Mouse (Mus musculus): ENCODE measurements at regions not wholly inside any gene's neighbourhood (a gene's known extent, or its start where the extent isn't known, plus 50 kb on each side); places are given as distances from the start of the nearest gene placed in this dataset.

GRCm38 (mm10) chr3:52728426-52728825 is 288.6 kb downstream of the Cog6 start:
- 94% methylated on average over 5 of the region's 5 CpGs for WGBS
- no peak for DNase-seq (ENCODE audit: low read depth, low spot score)

- WGBS: 79% methylated on average over 3 of the region's 3 CpGs
- no peak for DNase-seq (ENCODE audit: low read depth, low spot score)
Measured at GRCm38 (mm10) chr3:52724354-52724753, 292.7 kb downstream of the Cog6 start.

GRCm38 (mm10) chr3:52722946-52723345 is 294.1 kb downstream of the Cog6 start:
- WGBS: 90% methylated on average over 2 of the region's 2 CpGs
- no peak for DNase-seq (ENCODE audit: low read depth, low spot score)

GRCm38 (mm10) chr3:52719181-52719580 is 297.9 kb downstream of the Cog6 start:
- no peak for DNase-seq (ENCODE audit: low read depth, low spot score)
- 58% methylated on average over 3 of the region's 3 CpGs for WGBS

GRCm38 (mm10) chr3:52717324-52717723 is 299.7 kb downstream of the Cog6 start:
- no peak for DNase-seq (ENCODE audit: low read depth, low spot score)
- WGBS: 87% methylated on average over 5 of the region's 5 CpGs

GRCm38 (mm10) chr3:52712151-52712550 is 304.9 kb downstream of the Cog6 start:
- no peak for DNase-seq (ENCODE audit: low read depth, low spot score)
- WGBS: 83% methylated on average over 5 of the region's 5 CpGs

- WGBS: 44% methylated on average over 9 of the region's 9 CpGs
- DNase-seq (ENCODE audit: low read depth, low spot score): no peak
Measured at GRCm38 (mm10) chr3:52711133-52711532, 305.9 kb downstream of the Cog6 start.

- no peak for DNase-seq (ENCODE audit: low read depth, low spot score)
- 34% methylated on average over 3 of the region's 3 CpGs for WGBS
Measured at GRCm38 (mm10) chr3:52708746-52709145, 308.3 kb downstream of the Cog6 start.

GRCm38 (mm10) chr3:52708301-52708700 is 308.7 kb downstream of the Cog6 start:
- DNase-seq (ENCODE audit: low read depth, low spot score): no peak
- 62% methylated on average over 1 of the region's 1 CpGs for WGBS

GRCm38 (mm10) chr3:52706626-52707025 is 310.4 kb downstream of the Cog6 start:
- 94% methylated on average over 2 of the region's 2 CpGs for WGBS

GRCm38 (mm10) chr3:52703751-52704150 is 313.3 kb downstream of the Cog6 start:
- WGBS: 91% methylated on average over 6 of the region's 6 CpGs
- DNase-seq (ENCODE audit: low read depth, low spot score): no peak

More at GRCm38 (mm10) chr3:52706626-52707025, 310.4 kb downstream of the Cog6 start:
- DNase-seq (ENCODE audit: low read depth, low spot score): no peak

- WGBS: 72% methylated on average over 4 of the region's 4 CpGs
- no peak for DNase-seq (ENCODE audit: low read depth, low spot score)
Measured at GRCm38 (mm10) chr3:52702962-52703361, 314.1 kb downstream of the Cog6 start.

- DNase-seq (ENCODE audit: low read depth, low spot score): no peak
- 86% methylated on average over 3 of the region's 3 CpGs for WGBS
Measured at GRCm38 (mm10) chr3:52701601-52702000, 315.4 kb downstream of the Cog6 start.

- DNase-seq (ENCODE audit: low read depth, low spot score): no peak
- 78% methylated on average over 2 of the region's 2 CpGs for WGBS
Measured at GRCm38 (mm10) chr3:52693813-52694212, 323.2 kb downstream of the Cog6 start.

- WGBS: 10% methylated on average over 9 of the region's 9 CpGs
- DNase-seq (ENCODE audit: low read depth, low spot score): peak; percentile 60
Measured at GRCm38 (mm10) chr3:52685434-52686181, 331.4 kb downstream of the Cog6 start.

- DNase-seq (ENCODE audit: low read depth, low spot score): no peak
- 88% methylated on average over 3 of the region's 3 CpGs for WGBS
Measured at GRCm38 (mm10) chr3:52680824-52681388, 336.1 kb downstream of the Cog6 start.

GRCm38 (mm10) chr3:52676886-52677670 is 340.0 kb downstream of the Cog6 start:
- 73% methylated on average over 14 of the region's 14 CpGs for WGBS
- no peak for DNase-seq (ENCODE audit: low read depth, low spot score)

GRCm38 (mm10) chr3:52670628-52671028 is 346.4 kb downstream of the Cog6 start:
- 87% methylated on average over 8 of the region's 8 CpGs for WGBS
- no peak for DNase-seq (ENCODE audit: low read depth, low spot score)

- no peak for DNase-seq (ENCODE audit: low read depth, low spot score)
Measured at GRCm38 (mm10) chr3:52663161-52663602, 353.9 kb downstream of the Cog6 start.

GRCm38 (mm10) chr3:52662164-52662908 is 354.7 kb downstream of the Cog6 start:
- no peak for DNase-seq (ENCODE audit: low read depth, low spot score)
- WGBS: 94% methylated on average over 15 of the region's 15 CpGs

More at GRCm38 (mm10) chr3:52663161-52663602, 353.9 kb downstream of the Cog6 start:
- 46% methylated on average over 5 of the region's 5 CpGs for WGBS

Measured in large intestine, adult 2 months (tissue).